Mouse (Mus musculus) embryonic fibroblast, embryonic 13.5 days (primary cell): Measurements from ENCODE around the gene Crebrf.

Experiments used
- CTCF ChIP-seq: IDR thresholded peaks from 2 replicates; pipeline ENCODE4 v1.5.1; 2011; ENCODE audit warnings: mild to moderate bottlenecking, control low read depth, low read length, moderate library complexity, borderline replicate concordance; ENCODE audit not compliant: insufficient read depth
- POLR2A ChIP-seq: IDR thresholded peaks from 2 replicates; pipeline ENCODE4 v1.6.1; 2011; ENCODE audit warnings: low read depth, mild to moderate bottlenecking, control low read depth, low read length, moderate library complexity

- TF ChIP-seq CTCF: no peak
- no peak for TF ChIP-seq POLR2A
Observed at GRCm38 (mm10) chr17:26790269-26791214, 75.1 kb downstream of the Crebrf start.
